Mouse (Mus musculus) frontal cortex, adult 2 months (tissue): ENCODE data around the gene Kcnk4. TPM values are rescaled to one million over a fixed set of nuclear protein-coding genes. Genes with fewer than 3 reads are reported as not detected.

ENCODE experiments used
- DNase-seq, 2 experiments: peaks; one replicate each; pipeline ENCODE4 v3.0.0; 2022; ENCODE audit warnings: low spot score in 1 of 2; ENCODE audit errors: extremely low spot score in 1 of 2
- polyA plus RNA-seq: library from polyadenylated mRNA; depleted of rRNA; stranded (reverse); fragments of >200 nt; gene quantifications from 2 replicates; pipeline ENCODE4 v1.2.3, GENCODE M21; 2012

Gene Kcnk4
- polyA plus RNA-seq, 1 experiment = 22.3 TPM

DNA sequence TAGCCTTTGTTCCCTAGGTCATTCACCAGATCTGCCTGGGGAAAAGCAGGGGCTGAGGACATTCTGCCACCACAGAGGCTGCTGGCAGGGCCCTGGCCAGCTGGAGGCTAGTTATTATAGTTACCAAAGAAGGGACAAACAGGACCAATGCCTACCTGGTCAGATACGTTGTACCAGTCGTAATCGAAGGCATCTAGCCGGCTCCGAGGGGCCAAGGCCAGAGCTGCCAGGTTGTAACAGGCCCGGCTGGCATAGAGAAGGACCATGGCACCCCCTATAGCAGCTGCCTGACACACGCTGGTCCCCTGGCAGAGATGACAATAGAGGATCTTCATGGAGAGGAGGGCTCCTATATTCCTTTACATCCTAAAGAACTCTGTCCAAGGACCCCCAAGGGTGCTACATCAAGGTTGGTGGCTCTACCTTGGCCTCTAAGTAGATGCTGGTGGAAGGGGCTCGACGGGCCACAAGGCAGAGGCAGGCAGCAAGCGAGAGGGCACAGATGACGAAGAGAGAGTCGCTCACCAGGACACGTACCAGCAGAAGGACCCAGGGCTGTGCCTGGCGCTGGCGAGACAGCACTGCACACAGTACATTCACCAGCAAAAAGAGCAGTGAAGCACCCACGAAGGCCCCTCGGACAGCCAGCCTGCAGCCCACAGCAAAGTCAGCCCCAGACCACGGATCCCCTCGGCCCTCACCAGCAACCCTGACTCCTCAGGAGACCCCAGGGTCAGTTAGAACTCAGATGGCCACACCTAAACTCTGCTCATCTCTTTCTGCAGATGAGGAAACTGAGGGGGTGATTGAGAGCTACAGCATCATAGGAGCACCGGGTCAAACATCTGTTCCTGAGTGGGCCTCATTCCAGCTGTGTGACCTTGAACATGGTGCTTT lies 5.0 kb upstream of the Kcnk4 start:
- no peak for DNase-seq

DNA sequence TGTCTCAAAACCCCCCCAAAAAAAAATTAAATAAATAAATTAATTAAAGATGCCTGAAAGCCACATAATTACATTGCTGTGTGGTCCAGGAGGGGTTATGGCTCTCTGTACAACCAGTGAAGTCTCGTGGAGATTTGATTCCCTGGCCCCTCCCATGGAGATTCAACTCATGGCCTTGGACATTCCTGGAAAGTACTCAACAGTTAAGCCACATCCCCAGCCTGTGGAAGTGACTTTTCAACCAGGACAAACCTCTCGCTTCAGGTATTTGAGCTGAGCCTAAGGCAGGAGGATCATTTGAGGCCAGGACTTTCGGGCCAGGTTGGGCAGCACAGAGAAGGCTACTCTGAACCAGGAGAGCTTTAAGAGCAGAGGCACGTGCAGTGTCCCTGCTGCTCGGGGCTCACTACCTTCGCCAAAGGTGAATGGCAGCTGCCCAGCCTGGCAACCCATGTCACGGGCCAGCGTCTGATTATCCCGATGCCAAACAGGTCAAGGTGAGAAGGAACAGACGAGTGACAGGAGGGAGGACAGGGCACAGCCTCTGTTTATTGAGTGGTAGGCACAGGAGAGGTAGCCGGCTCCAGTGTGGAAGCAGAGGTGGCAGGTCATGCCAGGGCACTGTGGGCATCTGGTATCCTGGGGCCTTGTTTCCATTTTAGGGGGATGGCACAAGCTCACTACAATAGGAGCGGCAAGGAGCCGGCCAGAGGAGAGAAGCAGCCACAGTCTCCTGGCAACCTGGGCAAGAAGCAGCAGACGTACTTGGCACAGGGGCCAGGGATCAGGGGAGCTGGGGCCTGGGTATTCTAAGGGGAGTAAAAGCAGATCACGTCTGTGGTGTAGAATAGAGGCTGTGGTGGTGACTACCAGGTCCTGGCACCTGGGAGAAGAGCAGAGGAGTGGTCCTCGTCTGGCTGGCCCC lies 3.5 kb upstream of the Kcnk4 start:
- no peak for DNase-seq

DNA sequence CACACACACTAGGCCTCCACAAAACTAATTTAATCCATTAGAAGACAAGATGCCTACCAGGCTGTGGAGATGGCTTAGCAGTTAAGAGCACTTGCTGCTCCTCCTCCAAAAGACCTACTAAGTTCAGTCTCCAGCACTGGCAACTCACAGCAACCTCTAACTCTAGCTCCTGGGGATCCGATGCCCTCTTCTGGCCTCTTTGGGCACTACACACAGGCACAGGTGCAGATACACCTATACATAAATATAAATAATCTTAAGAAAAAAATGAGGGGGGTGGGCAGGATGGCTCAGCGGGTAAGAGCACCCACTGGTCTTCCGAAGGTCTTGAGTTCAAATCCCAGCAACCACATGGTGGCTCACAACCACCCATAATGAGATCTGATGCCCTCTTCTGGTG lies 2.0 kb upstream of the Kcnk4 start:
- DNase-seq = no peak

- peak in 1 of 2 experiments; percentile 65 for DNase-seq
Observed at GRCm38 (mm10) chr19:6933436-6934194, 700 bp downstream of the Kcnk4 start.

GRCm38 (mm10) chr19:6933102-6933435 lies 1.2 kb downstream of the Kcnk4 start:
- no peak for DNase-seq

DNA sequence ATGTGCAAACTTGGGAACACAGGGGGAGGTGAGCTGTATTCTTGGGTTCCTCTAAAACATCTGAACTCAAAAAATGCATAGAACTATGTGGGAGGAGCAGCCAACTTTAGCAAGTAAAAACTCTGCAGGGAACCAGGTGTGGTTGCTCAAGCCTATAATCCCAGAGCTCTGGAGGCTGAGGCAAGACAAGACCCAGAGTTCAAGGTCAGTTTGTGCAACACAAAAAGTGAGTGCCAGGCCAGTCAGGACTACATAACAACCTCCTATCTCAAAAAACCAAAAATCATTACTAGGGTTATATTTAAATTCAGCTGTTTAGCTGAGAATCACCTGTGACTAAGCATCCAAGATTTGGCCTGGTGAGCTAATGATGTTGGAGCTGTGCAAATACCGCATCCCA lies 2.3 kb downstream of the Kcnk4 start:
- no peak for DNase-seq

GRCm38 (mm10) chr19:6931002-6931401 lies 3.3 kb downstream of the Kcnk4 start:
- DNase-seq = no peak

DNA sequence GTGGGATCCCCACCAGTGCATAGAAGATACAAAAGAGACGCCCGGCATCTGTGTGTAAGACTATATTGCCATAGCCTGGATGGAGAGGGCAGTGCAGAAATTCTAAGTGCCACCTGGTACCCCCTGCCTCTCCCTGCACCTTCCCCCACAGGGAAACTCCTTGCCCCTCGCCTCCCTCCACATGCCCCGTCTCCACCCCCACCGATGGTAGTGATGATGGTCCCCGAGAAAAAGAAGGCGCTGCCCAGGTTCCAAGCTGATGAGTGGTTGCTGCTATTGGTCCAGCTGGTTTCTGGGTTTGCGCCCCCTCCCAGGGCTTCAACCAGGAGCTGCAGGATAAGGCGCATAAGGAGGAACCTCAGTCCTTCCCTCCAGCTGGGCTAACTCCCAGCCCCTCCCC lies 6.2 kb downstream of the Kcnk4 start:
- no peak for DNase-seq

GRCm38 (mm10) chr19:6926559-6927255 lies 7.6 kb downstream of the Kcnk4 start:
- DNase-seq = no peak

GRCm38 (mm10) chr19:6925611-6926329 lies 8.5 kb downstream of the Kcnk4 start:
- no peak for DNase-seq

DNA sequence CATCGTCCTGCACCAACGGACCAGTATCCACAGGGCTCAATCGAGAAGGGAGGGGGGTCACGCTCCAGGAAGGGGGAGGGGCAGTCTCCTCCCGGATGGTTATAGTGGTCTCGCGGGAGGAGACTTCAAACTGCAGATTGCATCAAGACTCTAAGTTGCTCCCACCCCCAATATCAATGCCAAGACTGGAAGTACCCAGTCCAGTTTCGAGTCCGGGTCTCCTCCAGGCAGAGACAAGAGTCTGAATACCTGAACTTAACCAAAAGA lies 9.1 kb downstream of the Kcnk4 start, which contains the start of gene Catsperz:
Gene Catsperz, minus strand, starts transcription at position 74 of the 267 bp plus-strand sequence.
- no peak for DNase-seq

- peak in 1 of 2 experiments; percentile 96 for DNase-seq
Observed at GRCm38 (mm10) chr19:6924461-6925306, 9.6 kb downstream of the Kcnk4 start.

GRCm38 (mm10) chr19:6922901-6923735 lies 11.2 kb downstream of the Kcnk4 start:
- DNase-seq = no peak

DNA sequence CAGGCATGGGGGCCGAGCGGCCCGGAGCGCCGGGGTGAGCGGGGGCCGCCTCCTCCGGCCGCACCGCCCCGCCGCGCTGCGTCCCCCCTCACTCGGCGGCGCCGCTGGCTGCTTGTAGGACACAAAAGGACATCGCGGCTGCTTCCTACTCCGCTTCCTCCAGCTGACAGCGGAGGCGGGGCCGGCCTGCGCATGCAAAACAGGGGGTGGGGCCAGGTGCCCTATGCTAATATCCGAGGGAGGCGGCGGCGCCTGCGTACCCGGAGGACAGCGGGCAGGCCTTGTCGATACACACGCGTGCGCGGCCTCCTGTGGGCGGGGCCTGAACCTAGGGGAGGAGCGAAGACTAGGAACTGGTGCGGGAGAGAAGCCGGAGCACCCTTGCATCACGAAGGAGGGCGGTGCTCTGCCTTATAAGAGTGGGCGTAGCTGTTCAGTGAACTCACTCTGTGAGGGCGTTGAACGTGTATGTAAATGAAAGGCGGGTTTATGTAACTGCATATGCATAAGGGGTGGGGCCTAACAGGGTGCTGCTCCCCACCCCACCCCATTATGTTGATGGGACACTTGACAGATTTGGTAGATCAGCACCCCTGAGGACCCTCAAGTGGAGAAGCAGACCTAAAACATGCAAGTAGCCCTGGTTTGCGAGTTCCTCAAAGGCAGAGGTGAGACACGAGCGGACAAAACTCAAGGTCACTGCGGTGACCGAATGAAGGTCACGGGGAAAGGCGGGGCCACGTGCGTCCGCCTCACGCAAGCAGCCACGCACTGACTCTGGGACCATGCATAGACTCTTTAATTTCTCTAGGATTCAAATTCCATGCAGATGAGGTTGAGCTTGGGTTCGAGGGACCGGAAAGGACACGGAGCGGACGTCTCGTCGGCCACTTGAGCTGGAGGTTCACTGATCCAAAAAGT lies 12.4 kb downstream of the Kcnk4 start, which contains the start of gene Esrra:
Gene Esrra, minus strand, starts transcription at position 167 of the 921 bp plus-strand sequence.
- peak; percentile 100 for DNase-seq

DNA sequence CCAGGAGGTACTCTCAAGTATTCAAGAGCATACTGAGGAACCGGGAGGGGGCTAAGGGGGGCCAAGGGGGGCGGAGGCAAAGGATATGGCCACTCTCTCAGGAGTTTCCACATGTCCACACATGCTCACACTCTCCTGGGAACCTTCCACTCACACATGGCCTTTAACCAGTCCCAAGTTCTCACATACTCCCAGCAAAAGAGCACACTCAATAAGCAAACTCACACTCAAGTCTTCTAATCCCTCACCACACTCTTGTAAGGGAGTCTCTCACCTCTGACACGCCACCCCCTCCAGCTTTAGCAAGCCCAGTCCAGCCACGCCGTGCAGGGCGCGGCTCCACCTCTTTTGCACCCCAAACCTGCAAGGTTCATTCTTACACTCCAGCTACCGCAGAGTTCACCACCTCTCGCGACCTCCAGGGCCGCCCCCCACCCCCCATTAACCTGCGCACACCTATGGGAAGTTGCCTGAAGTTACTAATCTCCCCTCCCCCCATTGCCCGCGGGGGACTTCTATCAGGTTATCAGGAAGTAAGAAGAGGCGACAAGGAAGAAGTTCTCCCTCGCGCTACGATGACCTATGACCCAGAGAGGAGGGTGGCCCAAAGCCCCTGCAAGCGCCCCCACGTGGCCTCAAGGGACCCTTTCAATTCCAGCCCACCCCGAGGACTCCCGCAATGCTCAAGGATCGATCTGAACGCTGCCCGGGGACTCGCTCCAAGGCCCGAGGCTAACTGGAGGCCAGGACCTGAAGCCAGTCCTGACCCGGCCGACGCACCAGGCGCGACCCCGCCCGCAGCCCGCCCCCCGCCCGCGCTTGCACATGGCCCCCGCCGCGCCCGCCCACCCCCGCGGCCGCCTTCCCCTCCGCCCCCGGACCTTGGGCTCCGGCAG lies 13.3 kb downstream of the Kcnk4 start:
- no peak for DNase-seq
